In the genomic region with DNA sequence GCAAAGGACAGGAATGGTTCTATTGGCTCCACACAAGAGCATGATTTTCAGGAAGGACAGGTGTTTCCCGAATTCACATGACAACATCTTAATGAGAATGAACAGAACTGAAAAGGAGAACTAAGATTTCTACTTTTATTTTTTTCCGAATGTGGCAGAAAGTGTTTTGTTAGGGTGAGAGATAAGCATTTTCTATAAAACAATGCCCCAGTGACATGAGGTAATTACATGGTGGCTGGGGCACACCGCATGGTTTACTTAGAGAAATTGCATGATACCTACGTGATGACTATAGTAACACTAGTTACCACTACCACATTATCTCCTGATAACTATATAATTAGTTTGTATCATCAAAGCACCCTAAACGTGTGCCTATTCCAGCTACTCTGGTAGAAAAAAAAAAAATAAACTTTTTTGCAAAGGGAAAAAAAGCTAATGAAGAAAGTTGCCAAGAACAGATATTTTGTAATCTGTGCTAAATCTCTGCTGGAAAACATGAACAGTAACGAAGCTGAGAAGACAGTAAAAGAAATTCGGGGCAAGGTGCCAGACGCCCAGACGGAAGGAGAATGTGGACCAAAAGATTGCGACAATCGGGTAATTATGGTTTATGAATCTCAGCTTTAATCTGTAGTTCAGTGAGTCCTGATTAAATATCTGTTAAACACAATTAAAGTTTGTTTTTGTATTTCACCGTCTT, we compare ENCODE assay signal across 10 mouse cellular contexts.
DNase-seq lines count a peak whose midpoint lies in the region; ATAC-seq and TF ChIP-seq lines count a peak whose summit lies in the region.
"Had no signal": no experiment of that assay in that cellular context is flagged by ENCODE, and none has a peak within 500 bp of the region (broad histone marks: within the 10 kb centered on the region; RNA-seq: fewer than 3 reads in every experiment).

No protein-coding gene starts in this region.

- H3K4me3 ChIP-seq in kidney, embryonic 15.5 days (replicated peaks), result no peak overlapping the region
- no peak overlapping the region for H3K4me3 ChIP-seq in lung, postnatal 0 days (ENCODE audit: low read depth, low read length)
- no peak overlapping the region for H3K4me3 ChIP-seq in hindbrain, embryonic 13.5 days
- H3K4me3 ChIP-seq: liver, embryonic 13.5 days had no signal

- 78% methylated on average over 12 of the region's 12 CpGs for WGBS in kidney, embryonic 15.5 days
- 61% methylated on average over 12 of the region's 12 CpGs for WGBS in lung, postnatal 0 days
- 87% methylated on average over 12 of the region's 12 CpGs for WGBS in hindbrain, embryonic 13.5 days

- DNase-seq in kidney, postnatal 36 days, result peak; percentile 59 to 71
- DNase-seq in adrenal gland, postnatal 36 days, result peak; percentile 55 to 58
- DNase-seq in cerebellum, postnatal 14 days, result peak; percentile 69 to 74
- DNase-seq in lung, postnatal 0 days (ENCODE audit: low spot score), result peak; percentile 64
- DNase-seq in c-Kit-positive CD71-positive TER-119-positive erythroid progenitor cells, embryonic 14.5 days (ENCODE audit: low spot score), result no peak
- no peak for DNase-seq in frontal cortex, postnatal 25 days (ENCODE audit: low spot score in 2 of 2)
- DNase-seq: liver, embryonic 13.5 days had no signal

- H3K4me1 ChIP-seq in kidney, embryonic 15.5 days, result peaks cover 20% of the 10 kb centered on the region
- H3K4me1 ChIP-seq in lung, postnatal 0 days (ENCODE audit: insufficient read depth, low read depth, low read length), result no peaks in the 10 kb centered on the region
- H3K4me1 ChIP-seq in hindbrain, embryonic 13.5 days (replicated peaks), result peaks cover 20% of the 10 kb centered on the region
- H3K4me1 ChIP-seq: liver, embryonic 13.5 days had no signal

- no peak for TF ChIP-seq CTCF in lung, postnatal 0 days (IDR thresholded peaks at IDR 0.05)

- no peaks in the 10 kb centered on the region for H3K9me3 ChIP-seq in kidney, embryonic 15.5 days (replicated peaks)
- H3K9me3 ChIP-seq in lung, postnatal 0 days (ENCODE audit: low read length), result no peaks in the 10 kb centered on the region
- H3K9me3 ChIP-seq in hindbrain, embryonic 13.5 days, result no peaks in the 10 kb centered on the region
- H3K9me3 ChIP-seq: liver, embryonic 13.5 days had no signal

- no peak overlapping the region for H3K27ac ChIP-seq in kidney, embryonic 15.5 days
- no peak overlapping the region for H3K27ac ChIP-seq in lung, postnatal 0 days (ENCODE audit: low read length)
- H3K27ac ChIP-seq in hindbrain, embryonic 13.5 days, result no peak overlapping the region
- H3K27ac ChIP-seq: liver, embryonic 13.5 days had no signal

- no peak for TF ChIP-seq EP300 in lung, postnatal 0 days (IDR thresholded peaks at IDR 0.05)

- no peak overlapping the region for H3K9ac ChIP-seq in kidney, embryonic 15.5 days
- H3K9ac ChIP-seq in lung, postnatal 0 days (replicated peaks; ENCODE audit: low read depth), result no peak overlapping the region
- H3K9ac ChIP-seq in hindbrain, embryonic 13.5 days, result no peak overlapping the region
- H3K9ac ChIP-seq: liver, embryonic 13.5 days had no signal

- no peak for ATAC-seq in kidney, embryonic 15.5 days (replicated peaks; ENCODE audit: low FRiP score)
- no peak for ATAC-seq in lung, postnatal 0 days
- no peak for ATAC-seq in hindbrain, embryonic 13.5 days (ENCODE audit: low FRiP score)
- ATAC-seq: hindbrain, embryonic 16.5 days had no signal

- no peaks in the 10 kb centered on the region for H3K36me3 ChIP-seq in kidney, embryonic 15.5 days
- H3K36me3 ChIP-seq in lung, postnatal 0 days (ENCODE audit: insufficient read depth, low read length), result no peaks in the 10 kb centered on the region
- no peaks in the 10 kb centered on the region for H3K36me3 ChIP-seq in hindbrain, embryonic 13.5 days
- H3K36me3 ChIP-seq: liver, embryonic 13.5 days had no signal

- H3K4me2 ChIP-seq in kidney, embryonic 15.5 days, result no peak overlapping the region
- H3K4me2 ChIP-seq in lung, postnatal 0 days (replicated peaks; ENCODE audit: low read depth, low read length), result no peak overlapping the region
- no peak overlapping the region for H3K4me2 ChIP-seq in hindbrain, embryonic 13.5 days
- H3K4me2 ChIP-seq: liver, embryonic 13.5 days had no signal

- no peaks in the 10 kb centered on the region for H3K27me3 ChIP-seq in kidney, embryonic 15.5 days
- H3K27me3 ChIP-seq in lung, postnatal 0 days (replicated peaks; ENCODE audit: insufficient read depth, low read length), result no peaks in the 10 kb centered on the region
- no peaks in the 10 kb centered on the region for H3K27me3 ChIP-seq in hindbrain, embryonic 13.5 days
- H3K27me3 ChIP-seq: liver, embryonic 13.5 days had no signal

Comparison
In these comparisons a context has a peak if more than half of its experiments do, and no peak if none do; other contexts are left out.
1. DNase-seq: peak in kidney, postnatal 36 days (2 of 2), adrenal gland, postnatal 36 days (2 of 2), cerebellum, postnatal 14 days (2 of 2) and lung, postnatal 0 days (single experiment); none in c-Kit-positive CD71-positive TER-119-positive erythroid progenitor cells, embryonic 14.5 days (single experiment) and frontal cortex, postnatal 25 days (0 of 2).